Mouse (Mus musculus) myocyte (in vitro differentiated cells): ENCODE measurements at regions not wholly inside any gene's neighbourhood (a gene's known extent, or its start where the extent isn't known, plus 50 kb on each side); places are given as distances from the start of the nearest gene placed in this dataset.

Experiments
- CEBPB ChIP-seq: IDR thresholded peaks from 2 replicates; pipeline ENCODE4 v1.6.1; 2011; ENCODE audit warnings: mild to moderate bottlenecking, moderate library complexity; ENCODE audit not compliant: poor library complexity, insufficient read depth, severe bottlenecking
- E2F4 ChIP-seq: IDR thresholded peaks from one replicate; pipeline ENCODE4 v1.6.1; 2011; ENCODE audit warnings: mild to moderate bottlenecking, control low read depth, moderate library complexity; ENCODE audit not compliant: insufficient read depth
- MAX ChIP-seq: IDR thresholded peaks from one replicate; pipeline ENCODE4 v1.6.1; 2011; ENCODE audit warnings: low read depth, mild to moderate bottlenecking, control low read depth
- MYOG ChIP-seq, 3 experiments: IDR thresholded peaks; one replicate each; pipeline ENCODE4 v1.6.1; 2011; ENCODE audit warnings: control low read depth in 2 of 3, low read depth in 2 of 3, mild to moderate bottlenecking in 2 of 3; ENCODE audit not compliant: insufficient read length in 2 of 3, control insufficient read depth in 1 of 3, insufficient read depth in 1 of 3
- POLR2A ChIP-seq: IDR thresholded peaks from one replicate; pipeline ENCODE4 v1.6.1; 2011; ENCODE audit warnings: low read depth, mild to moderate bottlenecking, control low read depth, moderate library complexity; ENCODE audit not compliant: insufficient read length
- POLR2AphosphoS2 ChIP-seq: IDR thresholded peaks from one replicate; pipeline ENCODE4 v1.6.1; 2011; ENCODE audit warnings: low read depth, control low read depth; ENCODE audit not compliant: insufficient read length
- TCF12 ChIP-seq: IDR thresholded peaks from one replicate; pipeline ENCODE4 v1.6.1; 2011; ENCODE audit warnings: mild to moderate bottlenecking, control low read depth; ENCODE audit not compliant: poor library complexity, insufficient read depth, severe bottlenecking
- TCF3 ChIP-seq: IDR thresholded peaks from one replicate; pipeline ENCODE4 v1.6.1; 2011; ENCODE audit warnings: low read depth, control low read depth; ENCODE audit not compliant: insufficient read length
- USF1 ChIP-seq: IDR thresholded peaks from one replicate; pipeline ENCODE4 v1.6.1; 2011; ENCODE audit warnings: low read depth, mild to moderate bottlenecking, control low read depth, moderate library complexity

DNA sequence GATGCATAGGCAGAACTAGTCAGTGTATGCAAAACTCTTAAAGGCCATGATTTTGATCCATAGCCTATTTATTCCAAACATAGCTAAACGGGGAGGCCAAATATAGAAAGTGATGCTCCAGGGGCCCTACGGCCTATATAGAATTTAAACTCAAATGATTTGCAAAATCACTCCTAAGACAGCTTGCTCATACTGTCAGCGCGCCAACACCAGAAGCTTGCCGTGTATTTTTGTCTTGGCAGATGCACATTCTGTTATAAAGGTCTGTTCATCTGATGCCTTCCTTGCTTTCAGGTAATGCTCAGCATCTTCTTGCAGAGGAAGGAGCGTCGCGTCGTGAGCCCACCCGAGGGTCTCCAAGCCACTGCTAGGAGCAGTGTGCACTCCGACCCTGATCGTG is 184.8 kb upstream of the Gk2 start:
- TF ChIP-seq POLR2A (no peak), POLR2AphosphoS2 (no peak), E2F4 (no peak), USF1 (no peak), CEBPB (no peak), MAX (no peak), TCF3 (no peak), MYOG (IDR thresholded peaks at IDR 0.05; ENCODE audit: control insufficient read depth in 1 of 3, insufficient read depth in 1 of 3, insufficient read length in 2 of 3, low read depth in 2 of 3) (no peak), TCF12 (no peak)
